ENCODE assay signal across 14 mouse cellular contexts in genomic region chr15:103090280-103091164, GRCm38 (mm10).
DNase-seq lines count a peak whose midpoint lies in the region; ATAC-seq and TF ChIP-seq lines count a peak whose summit lies in the region.
"Had no signal": no experiment of that assay in that cellular context is flagged by ENCODE, and none has a peak within 500 bp of the region (broad histone marks: within the 10 kb centered on the region; RNA-seq: fewer than 3 reads in every experiment).

No protein-coding gene starts in this region.

- H3K36me3 ChIP-seq in kidney, postnatal 0 days (ENCODE audit: insufficient read depth, low read length) = no peaks in the 10 kb centered on the region
- H3K36me3 ChIP-seq: liver, embryonic 15.5 days had no signal

- no peak overlapping the region for H3K4me3 ChIP-seq in kidney, postnatal 0 days (replicated peaks; ENCODE audit: low read depth, low read length)
- H3K4me3 ChIP-seq: liver, embryonic 15.5 days had no signal

- H3K4me1 ChIP-seq in kidney, postnatal 0 days (replicated peaks; ENCODE audit: insufficient read depth, low read length) = peaks cover 31% of the 10 kb centered on the region

- intact Hi-C loops in left cerebral cortex, postnatal 4 days (cut with DNase I) = no loop called here
- intact Hi-C loops in left cerebral cortex, postnatal 10 days (cut with DNase I) = no loop called here

- no peak overlapping the region for H3K9ac ChIP-seq in kidney, postnatal 0 days (ENCODE audit: low read depth, low read length)
- H3K9ac ChIP-seq: liver, embryonic 15.5 days had no signal

- ATAC-seq in kidney, postnatal 0 days (replicated peaks; ENCODE audit: low FRiP score, low read depth) = peak; percentile 58
- no peak for ATAC-seq in inflammation-experienced regulatory T-cells, adult 6 months
- ATAC-seq: forebrain, embryonic 16.5 days; intestine, embryonic 16.5 days had no signal

- H3K27me3 ChIP-seq in kidney, postnatal 0 days (ENCODE audit: insufficient read depth, low read length) = 0 out of 2 replicates have a peak, but pooled peaks cover 7% of the 10 kb centered on the region

- H3K4me2 ChIP-seq in kidney, postnatal 0 days (ENCODE audit: low read length) = no peak overlapping the region
- H3K4me2 ChIP-seq: liver, embryonic 15.5 days had no signal

- no peak for TF ChIP-seq CTCF in kidney, postnatal 0 days (IDR thresholded peaks at IDR 0.05; ENCODE audit: low read depth)

- H3K27ac ChIP-seq in kidney, postnatal 0 days = no peak overlapping the region
- H3K27ac ChIP-seq: liver, embryonic 15.5 days had no signal

- WGBS in kidney, postnatal 0 days = 45% methylated on average over 6 of the region's 6 CpGs

- DNase-seq in adrenal gland, postnatal 14 days = peak; percentile 46
- no peak for DNase-seq in adrenal gland, postnatal 4 days (ENCODE audit: low spot score in 2 of 2)
- peak; percentile 71 for DNase-seq in left cerebral cortex, postnatal 4 days
- no peak for DNase-seq in left cerebral cortex, postnatal 10 days (ENCODE audit: extremely low spot score in 1 of 2, low spot score in 2 of 2)
- peak; percentile 10 for DNase-seq in NIH3T3 (ENCODE audit: low read depth)
- peak; percentile 48 for DNase-seq in kidney, postnatal 0 days (ENCODE audit: low spot score)
- DNase-seq in frontal cortex, postnatal 25 days (ENCODE audit: low spot score in 2 of 2) = no peak
- DNase-seq: B cell, adult 2 months; cerebellum, adult 9-11 months; thymus, adult 18-20 months had no signal

- H3K9me3 ChIP-seq in kidney, postnatal 0 days (replicated peaks; ENCODE audit: low read length) = no peaks in the 10 kb centered on the region
- H3K9me3 ChIP-seq: liver, embryonic 15.5 days had no signal

Comparison
In these comparisons a context has a peak if more than half of its experiments do, and no peak if none do; other contexts are left out.
1. DNase-seq: peak in adrenal gland, postnatal 14 days (single experiment), left cerebral cortex, postnatal 4 days (single experiment), NIH3T3 (single experiment) and kidney, postnatal 0 days (single experiment); none in adrenal gland, postnatal 4 days (0 of 2), left cerebral cortex, postnatal 10 days (0 of 2) and frontal cortex, postnatal 25 days (0 of 2).